Mouse (Mus musculus): ENCODE data around the gene Serpina3g. TPM values are rescaled to one million over a fixed set of nuclear protein-coding genes. Genes with fewer than 3 reads are reported as not detected.
"Not testable (repeated sequence)": the region's sequence is repeated elsewhere in the genome, so short reads cannot be mapped to it uniquely, and the experiment has no call there.

Gene Serpina3g
- total RNA-seq, 1 experiment: 0.27 TPM

DNA sequence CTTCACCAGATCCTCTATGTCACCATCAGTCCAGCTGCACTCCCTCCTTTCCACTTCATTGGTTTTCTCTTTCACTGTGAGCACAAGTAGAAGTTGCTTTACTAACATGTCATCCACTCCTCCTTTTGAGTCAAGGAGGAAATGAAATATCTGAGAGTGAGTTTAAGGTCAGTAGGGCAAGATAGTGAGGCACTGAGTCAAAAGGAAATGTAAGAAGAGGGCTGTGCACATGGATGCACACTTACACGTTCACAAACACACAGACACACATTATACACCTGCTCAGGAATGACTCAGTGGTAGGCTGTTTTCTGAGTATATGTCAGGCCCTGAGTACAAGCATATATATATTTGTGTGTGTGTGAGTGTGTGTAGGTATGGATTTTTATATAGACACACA is 12.4 kb upstream of the Serpina3g start:
- no peak overlapping the region for H3K4me3 ChIP-seq (ENCODE audit: insufficient read depth in 1 of 2, low read depth in 1 of 2, low read length in 2 of 2, poor library complexity in 1 of 2, severe bottlenecking in 1 of 2)
- TF ChIP-seq CHD2 (IDR thresholded peaks at IDR 0.05; ENCODE audit: low read depth, low read length) (no peak), MAFK (IDR thresholded peaks at IDR 0.05; ENCODE audit: insufficient read depth, low read depth, low read length) (no peak), ZC3H11A (IDR thresholded peaks at IDR 0.05; ENCODE audit: borderline replicate concordance, low read depth, low read length) (no peak), HCFC1 (IDR thresholded peaks at IDR 0.05; ENCODE audit: borderline replicate concordance, insufficient read depth, low read length) (no peak), ZNF384 (IDR thresholded peaks at IDR 0.05; ENCODE audit: low read depth, low read length) (no peak)
- no peak overlapping the region for H3K9ac ChIP-seq (ENCODE audit: insufficient read depth, low read depth, low read length, poor library complexity, severe bottlenecking)
- in situ Hi-C loops (cut with MboI; ENCODE audit: low sequenced_read_pairs in 2 of 2, unreplicated experiment in 2 of 2): loop anchor here in 1 of 2 experiments (25.0 kb wide), 1 partner anchor 189 kb away; the partner anchor contains the start of gene Serpina3n
- no peaks in the 10 kb centered on the region for H3K9me3 ChIP-seq (ENCODE audit: control insufficient read depth, insufficient read depth, low read depth, low read length)
- H3K4me1 ChIP-seq (ENCODE audit: control insufficient read depth in 2 of 2, insufficient read depth in 2 of 2, low read length in 2 of 2, poor library complexity in 1 of 2): no peaks in the 10 kb centered on the region
- no peaks in the 10 kb centered on the region for H3K36me3 ChIP-seq (ENCODE audit: control insufficient read depth, insufficient read depth, low read length, poor library complexity, severe bottlenecking)
- no peak for DNase-seq (ENCODE audit: low read depth, low spot score)
- H3K27ac ChIP-seq (ENCODE audit: insufficient read depth, low read depth, low read length, poor library complexity, severe bottlenecking): no peak overlapping the region

DNA sequence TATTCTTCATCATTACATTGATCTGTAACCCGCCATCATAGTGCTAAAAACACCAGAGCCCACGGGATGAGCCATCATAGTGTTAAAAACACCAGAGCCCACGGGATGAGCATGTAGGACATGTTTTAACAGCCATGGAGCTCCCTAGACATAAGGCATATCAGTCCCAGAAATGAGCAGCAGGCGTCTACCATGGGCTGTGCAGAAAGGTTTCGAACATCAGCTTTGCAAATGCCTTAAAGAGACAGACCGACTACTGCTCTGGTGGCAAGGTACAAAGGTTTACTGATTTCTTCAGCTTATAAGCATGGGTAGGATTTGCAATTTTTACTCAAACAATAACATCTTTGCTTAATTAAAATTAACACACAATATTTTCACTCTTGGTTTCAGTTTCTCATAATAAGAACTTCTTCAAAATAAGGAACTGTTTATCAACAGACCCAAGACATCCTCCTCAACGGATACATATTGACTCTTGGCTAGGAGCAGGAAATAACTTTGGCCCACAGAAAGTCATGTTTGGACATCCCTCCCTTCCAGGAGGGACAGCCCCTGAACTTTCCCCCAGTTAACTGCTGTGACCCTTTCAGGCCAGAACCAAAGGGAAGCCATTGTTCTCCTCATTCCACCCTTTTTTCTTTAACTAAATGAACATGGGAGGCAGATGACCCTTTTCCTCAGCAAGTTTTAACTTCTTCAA is 11.3 kb upstream of the Serpina3g start:
- no peaks in the 10 kb centered on the region for H3K36me3 ChIP-seq (ENCODE audit: control insufficient read depth, insufficient read depth, low read length, poor library complexity, severe bottlenecking)
- in situ Hi-C loops (cut with MboI; ENCODE audit: low sequenced_read_pairs in 2 of 2, unreplicated experiment in 2 of 2): loop anchor here in 1 of 2 experiments (25.0 kb wide), 1 partner anchor 188 kb away; the partner anchor contains the start of gene Serpina3n
- TF ChIP-seq CHD2 (IDR thresholded peaks at IDR 0.05; ENCODE audit: low read depth, low read length): no peak
- TF ChIP-seq ZC3H11A (IDR thresholded peaks at IDR 0.05; ENCODE audit: borderline replicate concordance, low read depth, low read length): no peak
- no peak for TF ChIP-seq HCFC1 (IDR thresholded peaks at IDR 0.05; ENCODE audit: borderline replicate concordance, insufficient read depth, low read length)
- TF ChIP-seq ZNF384 (IDR thresholded peaks at IDR 0.05; ENCODE audit: low read depth, low read length): no peak
- TF ChIP-seq MAFK (IDR thresholded peaks at IDR 0.05; ENCODE audit: insufficient read depth, low read depth, low read length): no peak

GRCm38 (mm10) chr12:104230762-104231161 is 5.3 kb upstream of the Serpina3g start:
- H3K9ac ChIP-seq (ENCODE audit: insufficient read depth, low read depth, low read length, poor library complexity, severe bottlenecking): no peak overlapping the region
- TF ChIP-seq ZNF384 (IDR thresholded peaks at IDR 0.05; ENCODE audit: low read depth, low read length) (no peak), ZC3H11A (IDR thresholded peaks at IDR 0.05; ENCODE audit: borderline replicate concordance, low read depth, low read length) (no peak), CHD2 (IDR thresholded peaks at IDR 0.05; ENCODE audit: low read depth, low read length) (no peak), HCFC1 (IDR thresholded peaks at IDR 0.05; ENCODE audit: borderline replicate concordance, insufficient read depth, low read length) (no peak), MAFK (IDR thresholded peaks at IDR 0.05; ENCODE audit: insufficient read depth, low read depth, low read length) (no peak)
- H3K4me1 ChIP-seq (ENCODE audit: control insufficient read depth in 2 of 2, insufficient read depth in 2 of 2, low read length in 2 of 2, poor library complexity in 1 of 2): no peaks in the 10 kb centered on the region
- no peaks in the 10 kb centered on the region for H3K9me3 ChIP-seq (ENCODE audit: control insufficient read depth, insufficient read depth, low read depth, low read length)
- no peak overlapping the region for H3K4me3 ChIP-seq (ENCODE audit: insufficient read depth in 1 of 2, low read depth in 1 of 2, low read length in 2 of 2, poor library complexity in 1 of 2, severe bottlenecking in 1 of 2)
- in situ Hi-C loops (cut with MboI; ENCODE audit: low sequenced_read_pairs in 2 of 2, unreplicated experiment in 2 of 2): no loop called here
- no peak overlapping the region for H3K27ac ChIP-seq (ENCODE audit: insufficient read depth, low read depth, low read length, poor library complexity, severe bottlenecking)
- no peak for DNase-seq (ENCODE audit: low read depth, low spot score)
- no peaks in the 10 kb centered on the region for H3K36me3 ChIP-seq (ENCODE audit: control insufficient read depth, insufficient read depth, low read length, poor library complexity, severe bottlenecking)

More for the DNA sequence above, 11.3 kb upstream of the Serpina3g start:
- Histone ChIP-seq H3K9me3 (ENCODE audit: control insufficient read depth, insufficient read depth, low read depth, low read length) (no peaks in the 10 kb centered on the region), H3K4me1 (ENCODE audit: control insufficient read depth in 2 of 2, insufficient read depth in 2 of 2, low read length in 2 of 2, poor library complexity in 1 of 2) (no peaks in the 10 kb centered on the region), H3K4me3 (ENCODE audit: insufficient read depth in 1 of 2, low read depth in 1 of 2, low read length in 2 of 2, poor library complexity in 1 of 2, severe bottlenecking in 1 of 2) (no peak overlapping the region), H3K27ac (ENCODE audit: insufficient read depth, low read depth, low read length, poor library complexity, severe bottlenecking) (no peak overlapping the region), H3K9ac (ENCODE audit: insufficient read depth, low read depth, low read length, poor library complexity, severe bottlenecking) (no peak overlapping the region)
- no peak for DNase-seq (ENCODE audit: low read depth, low spot score)

GRCm38 (mm10) chr12:104238048-104238447 is 2.0 kb downstream of the Serpina3g start:
- H3K4me1 ChIP-seq (ENCODE audit: control insufficient read depth in 2 of 2, insufficient read depth in 2 of 2, low read length in 2 of 2, poor library complexity in 1 of 2); H3K9me3 ChIP-seq (ENCODE audit: control insufficient read depth, insufficient read depth, low read depth, low read length); H3K36me3 ChIP-seq (ENCODE audit: control insufficient read depth, insufficient read depth, low read length, poor library complexity, severe bottlenecking); DNase-seq (ENCODE audit: low read depth, low spot score); in situ Hi-C loops (cut with MboI; ENCODE audit: low sequenced_read_pairs in 2 of 2, unreplicated experiment in 2 of 2); H3K9ac ChIP-seq (ENCODE audit: insufficient read depth, low read depth, low read length, poor library complexity, severe bottlenecking); H3K27ac ChIP-seq (ENCODE audit: insufficient read depth, low read depth, low read length, poor library complexity, severe bottlenecking); H3K4me3 ChIP-seq (ENCODE audit: insufficient read depth in 1 of 2, low read depth in 1 of 2, low read length in 2 of 2, poor library complexity in 1 of 2, severe bottlenecking in 1 of 2): not testable (repeated sequence)

DNA sequence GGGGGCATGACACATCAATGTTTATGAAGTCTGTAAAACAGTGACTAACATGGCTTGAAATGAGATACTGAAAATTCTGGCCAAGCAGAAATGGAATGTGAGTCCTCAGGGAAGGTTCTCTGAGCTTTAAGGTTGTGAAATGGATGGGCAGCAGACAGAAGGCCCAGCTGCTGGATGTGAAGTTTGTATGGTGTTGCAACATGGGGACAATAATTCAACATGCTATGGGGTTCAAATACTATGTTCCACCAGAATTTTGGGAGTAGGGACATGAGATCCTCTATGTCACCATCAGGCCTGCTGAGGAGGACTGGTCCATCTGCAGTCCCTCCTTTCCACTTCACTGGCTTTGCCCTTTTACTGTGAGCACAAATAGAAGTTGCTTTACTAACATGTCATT is 7.3 kb downstream of the Serpina3g start:
- Histone ChIP-seq H3K4me1 (ENCODE audit: control insufficient read depth in 2 of 2, insufficient read depth in 2 of 2, low read length in 2 of 2, poor library complexity in 1 of 2) (no peaks in the 10 kb centered on the region; a peak in 2 of 4 replicates), H3K4me3 (ENCODE audit: insufficient read depth in 1 of 2, low read depth in 1 of 2, low read length in 2 of 2, poor library complexity in 1 of 2, severe bottlenecking in 1 of 2) (no peak overlapping the region), H3K9me3 (ENCODE audit: control insufficient read depth, insufficient read depth, low read depth, low read length) (no peaks in the 10 kb centered on the region), H3K9ac (ENCODE audit: insufficient read depth, low read depth, low read length, poor library complexity, severe bottlenecking) (no peak overlapping the region), H3K36me3 (ENCODE audit: control insufficient read depth, insufficient read depth, low read length, poor library complexity, severe bottlenecking) (no peaks in the 10 kb centered on the region), H3K27ac (ENCODE audit: insufficient read depth, low read depth, low read length, poor library complexity, severe bottlenecking) (no peak overlapping the region)
- in situ Hi-C loops (cut with MboI; ENCODE audit: low sequenced_read_pairs in 2 of 2, unreplicated experiment in 2 of 2): no loop called here
- DNase-seq (ENCODE audit: low read depth, low spot score): no peak
- TF ChIP-seq ZC3H11A (IDR thresholded peaks at IDR 0.05; ENCODE audit: borderline replicate concordance, low read depth, low read length) (no peak), CHD2 (IDR thresholded peaks at IDR 0.05; ENCODE audit: low read depth, low read length) (no peak)

Data from ES-E14 (cell line).